Mouse (Mus musculus): ENCODE measurements around the gene Micu1. TPM values are rescaled to one million over a fixed set of nuclear protein-coding genes. Genes with fewer than 3 reads are reported as not detected.
"Not testable (repeated sequence)": the region's sequence is repeated elsewhere in the genome, so short reads cannot be mapped to it uniquely, and the experiment has no call there.

The Micu1 gene
- total RNA-seq, 4 experiments from 2014 or later = 94.7 to 97.4 (median 96.4) TPM

DNA sequence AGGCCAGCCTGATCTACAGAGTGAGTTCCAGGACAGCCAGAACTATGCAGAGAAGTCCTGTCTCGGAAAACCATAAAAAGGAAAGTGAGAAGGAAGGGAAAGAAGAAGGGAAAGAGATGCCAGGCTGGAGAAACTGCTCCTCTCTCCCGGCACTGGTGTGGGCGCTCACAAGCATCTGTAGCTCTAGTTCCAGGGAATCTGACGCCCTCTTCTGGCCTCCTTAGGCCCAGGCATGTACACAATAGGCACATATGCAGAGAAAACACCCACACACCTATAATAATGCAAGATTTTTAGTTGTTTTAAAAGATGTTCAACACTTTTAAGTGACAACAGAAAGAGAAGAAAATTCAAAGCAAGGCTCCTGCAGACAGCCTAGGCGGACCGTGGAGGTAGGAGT lies 144.1 kb downstream of the Micu1 start:
- peak in 1 of 2 experiments; percentile 48 for DNase-seq (ENCODE audit: low spot score in 2 of 2)

DNA sequence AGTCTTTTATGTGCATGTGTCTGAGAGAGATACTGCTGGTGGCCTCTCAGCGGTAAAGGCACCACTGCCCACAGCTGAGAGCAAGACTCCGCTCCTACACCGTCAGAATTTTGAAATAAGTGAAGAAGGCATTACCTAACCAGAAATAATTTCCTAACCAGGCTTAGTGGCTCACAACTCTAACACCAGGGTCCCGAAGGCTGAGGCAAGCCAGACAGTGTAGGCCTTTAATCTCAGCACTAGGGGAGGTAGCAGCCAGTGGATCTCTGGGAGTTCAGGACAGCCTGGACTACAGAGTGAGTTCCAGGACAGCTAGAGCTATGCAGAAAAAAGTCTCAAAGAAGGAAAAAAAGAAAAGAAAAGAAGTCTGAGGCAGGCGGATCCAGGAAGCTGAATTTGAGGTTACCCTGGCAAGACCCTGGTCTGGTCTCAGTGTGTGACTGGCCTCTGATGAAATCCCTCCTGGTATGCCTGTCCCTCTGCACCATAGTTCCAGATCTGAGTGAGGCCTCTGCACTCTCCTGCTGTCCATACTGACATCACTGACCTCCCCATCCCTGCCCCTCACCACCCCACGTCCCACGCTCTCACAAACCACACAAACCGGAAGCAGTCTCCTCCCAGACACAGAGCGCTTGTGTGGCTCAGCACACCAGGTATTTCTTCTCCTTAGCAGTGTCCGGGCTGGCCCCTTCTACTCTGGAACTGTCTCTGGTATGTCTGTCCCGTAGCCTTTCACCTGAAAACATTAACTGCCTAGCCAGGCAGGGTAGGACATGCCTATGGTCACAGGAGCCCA lies 146.0 kb downstream of the Micu1 start:
- no peak for DNase-seq (ENCODE audit: low spot score in 2 of 2)

DNA sequence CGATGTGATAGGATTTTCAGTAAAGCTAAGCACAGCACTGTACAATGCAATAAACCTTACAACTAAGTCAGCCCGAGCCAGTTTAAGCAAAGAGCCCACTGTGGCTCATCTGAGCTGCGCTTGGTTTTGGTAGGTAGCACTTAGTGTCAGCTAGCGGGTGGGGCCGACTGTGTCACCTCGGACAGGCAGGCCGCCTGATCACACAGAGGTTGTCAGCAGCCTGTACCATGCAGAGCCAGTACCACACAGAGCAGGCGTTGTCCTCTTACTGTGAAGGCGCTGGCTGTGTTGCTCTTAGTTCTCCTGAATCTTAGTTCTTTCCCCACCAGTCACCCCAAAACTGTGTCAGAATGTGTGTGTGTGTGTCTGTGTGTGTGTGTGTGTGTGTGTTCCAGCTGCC lies 146.7 kb downstream of the Micu1 start:
- no peak for DNase-seq (ENCODE audit: low spot score in 2 of 2)

DNA sequence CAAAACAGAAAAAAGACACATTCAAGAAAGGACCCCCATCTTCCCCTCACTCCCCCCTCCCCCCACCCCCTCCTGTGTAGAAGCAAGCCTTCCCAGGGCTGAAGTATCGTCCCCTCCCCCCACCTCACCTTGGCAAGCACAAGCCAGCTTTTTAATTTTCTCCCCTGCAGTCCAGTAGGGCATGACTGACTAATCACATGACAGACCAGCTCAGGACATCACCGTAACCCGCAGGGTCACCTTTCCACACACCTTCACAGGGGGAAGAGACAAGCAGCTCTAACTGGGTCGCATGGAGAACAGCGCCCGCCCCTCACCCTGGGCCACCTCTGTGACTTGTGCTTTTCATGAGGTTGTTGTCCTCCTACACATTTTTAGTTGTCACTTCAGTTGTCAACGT lies 147.1 kb downstream of the Micu1 start:
- no peak for DNase-seq (ENCODE audit: low spot score in 2 of 2)

DNA sequence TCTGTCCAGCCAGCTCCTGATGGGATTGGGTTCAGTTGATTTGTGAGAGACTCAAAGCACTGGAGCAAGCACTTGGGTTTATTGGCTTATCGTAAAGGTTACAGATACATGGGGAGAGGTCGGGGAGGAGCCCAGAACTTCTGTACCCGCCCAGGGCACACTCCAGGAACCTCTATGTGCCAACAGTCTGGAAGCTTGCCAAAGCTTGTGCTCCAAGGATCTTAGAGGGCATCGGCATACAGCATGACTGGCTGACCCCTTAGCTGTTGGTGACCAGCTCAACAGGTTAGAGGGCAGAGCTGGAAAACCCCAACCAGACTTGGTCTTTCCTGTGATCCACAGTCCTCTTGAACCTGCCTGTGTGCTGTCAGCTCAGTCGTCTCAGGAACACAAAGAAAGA lies 154.9 kb downstream of the Micu1 start:
- no peak for DNase-seq (ENCODE audit: low spot score in 2 of 2)

DNA sequence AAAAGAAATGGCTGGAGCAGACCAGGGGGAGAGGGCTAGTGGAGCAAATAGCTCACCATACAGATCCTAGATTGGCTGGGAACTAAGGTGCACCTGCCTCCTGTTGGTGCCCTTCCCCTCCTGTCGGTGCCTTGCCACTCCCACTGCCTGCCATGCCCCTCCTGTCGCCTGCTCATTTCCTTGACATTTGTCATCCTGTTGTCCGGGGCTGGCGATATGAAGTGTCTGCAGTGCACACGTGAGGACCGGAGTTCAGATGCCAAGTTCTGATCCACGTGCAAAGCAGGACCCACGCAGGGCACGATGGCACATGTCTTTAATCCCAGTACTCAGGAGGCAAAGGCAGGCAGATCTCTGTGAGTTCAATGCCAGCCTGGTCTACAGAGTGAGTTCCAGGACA lies 158.4 kb downstream of the Micu1 start:
- no peak for DNase-seq (ENCODE audit: low spot score in 2 of 2)

DNA sequence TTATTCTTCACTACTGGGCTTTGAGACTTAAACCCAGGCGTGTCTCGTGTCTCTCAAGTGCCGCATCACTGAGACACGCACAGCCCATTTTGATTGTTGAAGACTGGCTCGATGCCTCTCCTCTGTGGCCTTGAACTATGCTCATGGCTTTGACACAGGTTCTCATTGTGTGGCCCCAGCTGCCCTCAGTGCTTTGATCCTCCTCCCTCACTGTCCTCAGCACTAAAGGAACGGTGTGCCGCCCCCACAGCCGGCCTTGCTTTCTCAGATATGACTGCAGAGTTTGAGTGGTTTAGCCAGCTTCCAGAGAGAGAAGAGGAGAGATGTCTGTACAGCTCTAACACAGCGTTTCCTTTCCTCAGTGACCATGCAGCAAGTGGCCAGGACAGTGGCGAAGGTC lies 158.9 kb downstream of the Micu1 start:
- DNase-seq (ENCODE audit: low spot score in 2 of 2) = no peak

DNA sequence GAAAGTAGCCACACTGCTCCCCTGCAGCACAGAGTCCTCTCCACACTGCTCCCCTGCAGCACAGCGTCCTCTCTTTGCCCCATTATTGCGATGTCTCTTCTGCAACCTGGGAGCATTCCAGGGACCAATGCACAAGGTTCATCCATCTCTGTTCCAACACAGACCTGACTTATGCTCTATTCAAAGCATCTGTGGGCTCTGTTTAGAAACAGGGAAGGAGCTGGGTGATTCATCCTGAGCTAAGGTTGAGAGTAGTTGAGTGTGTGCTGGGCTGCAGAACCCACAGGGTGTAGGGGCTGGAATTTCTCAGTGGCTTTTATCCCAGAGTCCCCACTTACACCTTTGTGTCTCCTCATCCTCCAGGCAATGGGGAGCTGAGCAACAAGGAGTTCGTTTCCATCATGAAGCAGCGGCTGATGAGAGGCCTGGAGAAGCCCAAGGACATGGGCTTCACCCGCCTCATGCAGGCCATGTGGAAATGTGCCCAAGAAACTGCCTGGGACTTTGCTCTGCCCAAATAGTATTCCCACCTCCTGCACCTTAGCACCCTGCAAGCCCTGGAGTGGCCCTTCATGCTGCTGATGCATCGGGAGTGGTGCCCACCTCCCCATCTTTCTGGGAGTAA lies 160.7 kb downstream of the Micu1 start:
- DNase-seq (ENCODE audit: low spot score in 2 of 2) = no peak

DNA sequence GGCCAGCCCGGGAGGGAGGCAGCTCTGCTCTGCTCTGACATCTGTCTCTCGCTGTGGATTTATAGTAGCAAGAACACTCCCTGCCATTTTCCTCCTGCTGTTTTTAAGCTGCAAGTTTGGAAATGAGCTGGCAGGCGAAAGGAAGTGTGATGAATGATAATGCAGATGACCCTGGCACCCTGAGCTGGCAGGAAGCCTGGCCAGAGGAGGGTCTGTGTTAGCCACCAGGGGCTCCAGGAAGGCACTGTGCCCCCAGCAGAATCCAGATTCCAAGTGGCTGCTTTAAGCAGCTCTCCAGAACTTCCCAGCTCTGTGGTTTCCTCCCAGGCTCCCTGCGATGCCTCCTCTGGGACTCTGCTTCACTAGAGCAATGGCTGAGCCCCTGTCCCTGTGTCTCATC lies 161.3 kb downstream of the Micu1 start:
- no peak for DNase-seq (ENCODE audit: low spot score in 2 of 2)

DNA sequence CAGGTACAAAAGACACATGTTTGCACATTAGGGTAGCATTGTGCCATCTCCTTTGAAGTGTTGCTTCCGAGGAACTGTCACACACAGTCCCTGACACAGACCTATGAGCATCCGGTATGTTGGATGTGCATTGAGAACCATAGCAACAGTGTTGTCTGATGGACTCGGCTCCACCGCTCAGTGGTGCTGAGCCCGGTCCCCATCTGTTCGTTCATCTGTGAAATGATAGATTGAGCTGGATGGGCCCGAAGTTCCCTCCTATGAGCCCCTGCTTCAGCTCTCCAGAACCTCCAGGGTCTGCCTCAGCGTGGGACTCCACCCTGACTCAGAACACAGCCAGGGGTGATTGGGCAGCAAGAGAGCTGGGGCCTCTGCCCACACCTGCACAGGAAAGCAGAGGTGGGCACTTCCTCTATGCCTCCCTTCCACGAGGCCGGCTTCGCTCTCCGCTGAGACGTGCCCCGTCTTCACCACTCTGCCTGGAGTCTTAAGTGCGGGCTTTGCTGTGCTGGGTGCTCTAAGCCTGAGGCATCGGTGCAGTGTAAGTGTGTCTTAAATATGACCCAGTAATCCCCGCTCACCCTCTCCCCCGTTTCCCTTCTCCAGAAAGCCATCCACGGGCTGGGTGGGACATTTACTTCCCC lies 162.1 kb downstream of the Micu1 start:
- peak in 1 of 2 experiments; percentile 62 for DNase-seq (ENCODE audit: low spot score in 2 of 2)

DNA sequence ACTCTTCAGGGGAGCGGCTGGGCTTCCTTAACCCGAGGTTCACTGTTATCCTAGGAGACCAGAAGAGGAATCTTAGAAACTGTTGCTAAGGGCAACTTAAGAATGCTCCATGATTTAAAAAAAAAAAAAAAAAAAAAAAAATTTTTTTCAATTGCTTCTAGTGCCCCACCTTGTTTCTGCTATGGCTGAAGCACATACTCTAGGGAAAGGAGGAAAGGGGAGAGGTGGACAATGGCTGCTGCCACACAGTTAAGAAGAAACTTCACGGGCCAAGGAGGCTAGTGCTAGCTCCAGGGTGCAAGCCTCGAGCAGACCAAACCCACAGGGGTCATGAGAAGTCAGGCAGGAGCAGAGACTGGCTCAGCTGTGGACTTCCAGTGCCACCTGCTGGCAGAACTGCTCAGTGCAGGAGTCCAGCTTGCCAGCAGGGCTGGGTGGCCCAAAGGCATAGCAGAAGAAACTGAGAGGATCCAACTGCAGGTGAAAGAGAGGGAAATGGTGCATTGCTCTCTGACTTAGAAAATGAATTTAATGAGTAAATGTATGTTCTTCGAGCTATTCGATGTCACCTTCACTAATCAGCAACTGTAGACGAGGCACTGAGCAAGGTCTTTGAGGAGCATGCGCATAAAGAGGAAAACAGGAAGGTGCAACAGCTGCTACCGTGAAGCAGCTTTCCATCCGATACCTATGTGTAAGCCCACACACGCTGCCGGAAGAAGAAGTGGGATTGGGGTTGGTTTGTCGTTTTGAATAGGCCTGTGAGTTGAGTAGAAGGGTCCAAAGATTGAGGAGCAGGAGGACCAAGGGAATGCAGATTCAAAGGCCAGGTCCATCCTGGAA lies 162.8 kb downstream of the Micu1 start:
- DNase-seq (ENCODE audit: low spot score in 2 of 2) = peak; percentile 77 to 88

DNA sequence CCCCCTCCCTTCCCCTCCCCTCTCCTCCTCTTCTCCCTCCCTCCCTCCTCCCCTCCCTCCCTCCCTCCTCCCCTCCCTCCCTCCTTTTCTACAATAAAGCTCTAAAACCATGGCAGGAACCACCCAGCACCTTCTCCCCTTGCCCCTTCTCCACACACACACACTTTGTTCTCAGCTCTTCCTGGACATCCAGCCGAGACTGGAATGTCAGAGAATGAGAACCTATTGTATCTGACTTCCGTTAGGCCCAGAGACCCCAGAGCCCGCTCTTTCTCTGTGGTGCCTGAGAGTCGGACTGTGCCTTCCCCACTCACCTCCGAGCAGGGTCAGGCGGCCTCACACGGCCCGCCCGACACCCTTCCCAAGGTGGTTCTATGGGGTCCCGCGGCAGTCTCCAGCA lies 166.0 kb downstream of the Micu1 start:
- no peak for DNase-seq (ENCODE audit: low spot score in 2 of 2)

DNA sequence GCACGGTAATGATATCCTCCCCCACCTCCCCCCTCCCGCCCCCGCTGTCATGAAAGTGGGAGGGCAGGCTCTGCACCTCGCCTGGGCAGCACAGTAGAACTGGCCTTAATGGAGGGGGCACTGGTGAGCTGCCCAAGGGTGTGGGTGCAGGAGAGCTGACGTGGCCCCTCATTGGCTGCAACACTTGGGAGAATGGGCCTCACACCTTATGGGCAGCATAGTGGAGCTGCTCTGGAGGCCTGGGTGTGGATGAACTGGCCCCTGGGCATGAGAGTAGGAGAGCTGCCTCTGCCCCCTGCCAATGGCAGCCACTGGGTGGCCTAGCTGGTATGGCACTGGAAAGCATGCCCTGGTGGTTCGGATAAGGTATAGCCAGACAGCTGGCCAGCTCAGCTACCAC lies 167.8 kb downstream of the Micu1 start:
- no peak for DNase-seq (ENCODE audit: low spot score in 2 of 2)

DNA sequence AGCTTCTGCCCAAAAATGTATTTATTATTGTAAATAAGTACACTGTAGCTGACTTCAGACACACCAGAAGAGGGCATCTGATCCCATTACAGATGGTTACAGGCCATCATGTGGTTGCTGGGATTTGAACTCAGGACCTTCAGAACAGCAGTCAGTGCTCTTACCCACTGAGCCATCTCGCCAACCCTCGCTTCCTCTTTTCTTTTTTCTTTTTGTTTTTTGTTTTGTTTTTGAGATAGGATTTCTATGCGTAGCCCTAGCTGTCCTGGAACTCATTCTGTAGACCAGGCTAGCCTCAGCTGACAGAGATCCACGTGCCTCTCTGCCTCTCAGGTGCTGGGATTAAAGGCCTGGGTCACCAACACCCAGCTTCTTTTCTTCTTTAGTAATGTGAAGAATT lies 170.4 kb downstream of the Micu1 start:
- DNase-seq (ENCODE audit: low spot score in 2 of 2) = not testable (repeated sequence)

DNA sequence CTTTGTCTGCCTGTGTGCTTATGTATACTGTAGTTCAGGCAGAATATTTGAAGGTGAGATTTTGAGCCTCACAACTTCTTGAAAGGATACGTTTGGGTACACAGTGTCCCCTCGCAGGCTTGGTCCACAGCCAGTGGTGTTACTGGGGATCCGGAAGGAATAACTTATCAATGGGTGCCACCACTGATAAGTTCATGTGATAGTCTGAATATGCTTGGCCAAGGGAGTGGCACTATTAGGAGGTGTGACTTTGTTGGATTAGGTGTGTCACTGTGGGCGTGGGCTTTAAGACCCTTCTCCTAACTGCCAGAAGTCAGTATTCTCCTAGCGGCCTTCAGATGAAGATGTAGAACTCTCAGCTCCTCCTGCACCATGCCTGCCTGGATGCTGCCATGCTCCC lies 170.9 kb downstream of the Micu1 start:
- DNase-seq (ENCODE audit: low spot score in 2 of 2) = no peak

DNA sequence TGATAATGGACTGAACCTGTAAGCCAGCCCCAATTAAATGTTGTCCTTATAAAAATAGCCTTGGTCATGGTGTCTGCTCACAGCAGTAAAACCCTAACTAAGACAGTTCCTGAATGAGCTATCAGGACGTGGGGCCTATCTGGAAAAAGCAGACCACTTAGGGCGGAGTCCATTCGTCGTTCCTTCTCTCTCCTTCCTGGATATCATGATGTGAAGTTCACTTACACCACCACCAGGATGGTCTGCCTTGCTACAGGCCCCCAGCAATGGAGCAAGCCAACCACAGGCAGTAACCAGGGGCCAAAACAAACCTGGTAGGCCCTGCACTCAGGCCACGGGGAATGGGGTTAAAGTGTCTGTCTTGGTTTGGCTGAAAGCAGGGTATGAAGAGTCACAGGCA lies 171.3 kb downstream of the Micu1 start:
- no peak for DNase-seq (ENCODE audit: low spot score in 2 of 2)

DNA sequence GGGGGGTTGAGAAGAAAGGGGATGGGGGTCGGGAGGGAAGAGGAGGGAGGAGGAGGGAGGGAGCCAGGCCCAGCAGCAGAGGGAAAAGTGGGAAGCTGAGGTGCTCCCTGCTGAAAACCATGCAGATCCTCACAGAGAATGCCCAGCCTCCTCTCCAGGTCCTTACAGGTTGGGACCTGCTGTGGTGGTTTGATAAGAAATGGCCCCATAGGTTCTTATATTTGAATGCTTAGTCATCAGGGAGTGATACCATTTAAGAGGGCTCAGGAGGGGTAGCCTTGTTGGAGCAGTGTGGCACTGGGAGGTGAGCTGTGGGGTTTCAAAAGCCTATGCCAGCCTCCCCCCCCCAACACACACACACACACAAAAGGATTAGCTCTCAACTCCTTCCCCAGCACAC lies 173.1 kb downstream of the Micu1 start:
- DNase-seq (ENCODE audit: low spot score in 2 of 2) = no peak

DNA sequence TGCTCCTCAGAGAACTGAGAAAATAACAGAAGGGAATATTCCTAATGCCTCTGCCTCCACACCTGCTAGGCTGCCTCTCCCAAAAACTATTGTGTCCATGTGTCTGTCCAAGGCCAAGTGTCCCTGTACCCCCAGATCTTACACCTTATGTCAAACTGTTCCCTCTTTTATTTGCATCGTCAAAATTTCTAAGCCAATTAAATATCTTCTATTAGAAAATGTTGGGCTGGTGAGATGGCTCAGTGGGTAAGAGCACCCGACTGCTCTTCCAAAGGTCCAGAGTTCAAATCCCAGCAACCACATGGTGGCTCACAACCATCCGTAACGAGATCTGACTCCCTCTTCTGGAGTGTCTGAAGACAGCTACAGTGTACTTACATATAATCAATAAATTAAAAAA lies 174.4 kb downstream of the Micu1 start:
- not testable (repeated sequence) for DNase-seq (ENCODE audit: low spot score in 2 of 2)

DNA sequence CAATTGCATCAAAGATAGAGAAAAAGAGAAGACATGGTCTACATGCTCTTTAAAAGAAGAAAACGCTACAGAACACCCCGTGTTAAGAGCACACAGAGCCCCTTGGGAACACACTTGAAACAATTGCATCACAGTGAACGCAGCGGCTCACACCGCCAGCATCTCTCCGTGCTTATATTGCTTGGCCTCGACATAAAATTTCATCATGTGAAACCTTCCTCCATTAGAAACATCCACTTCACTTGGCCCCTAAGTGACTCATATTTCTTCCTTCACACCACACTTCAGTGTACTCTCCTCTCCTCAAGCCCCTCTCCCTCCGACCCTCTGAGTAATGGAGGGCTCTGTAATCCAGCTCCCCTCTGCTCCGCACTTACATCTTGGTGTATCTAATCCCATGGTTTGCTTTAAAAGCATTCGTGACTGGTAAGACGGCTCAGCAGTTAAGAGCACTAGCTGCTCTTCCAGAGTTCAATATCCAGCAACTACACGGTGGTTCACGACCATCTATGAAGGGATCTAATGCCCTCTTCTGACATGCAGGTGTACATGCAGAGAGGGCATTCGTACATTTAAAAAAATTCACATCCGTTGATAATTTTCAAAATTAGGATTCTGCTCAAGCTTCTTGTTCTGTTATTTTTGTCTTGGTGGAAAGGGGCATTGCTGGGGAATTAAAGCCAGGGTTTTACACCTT lies 175.3 kb downstream of the Micu1 start:
- DNase-seq (ENCODE audit: low spot score in 2 of 2) = no peak

DNA sequence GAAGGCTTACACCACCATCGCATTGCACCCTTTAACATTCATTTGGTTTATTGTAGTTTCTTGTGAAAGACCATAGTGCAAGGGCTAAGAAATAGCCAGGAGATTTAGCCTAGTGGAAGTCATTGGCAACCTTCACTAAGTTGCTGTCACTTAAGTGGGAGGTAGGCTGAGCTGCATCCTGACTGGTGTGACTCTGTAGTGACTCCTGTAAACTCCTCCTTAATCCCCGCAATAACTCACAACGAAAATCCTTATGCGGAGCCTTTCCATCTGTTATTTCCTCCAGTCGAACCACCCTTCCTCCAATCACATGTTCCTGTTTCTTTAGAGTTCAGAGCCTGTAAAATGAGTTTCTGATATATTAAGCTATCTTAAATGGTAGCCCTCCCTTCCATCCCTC lies 176.5 kb downstream of the Micu1 start:
- DNase-seq (ENCODE audit: low spot score in 2 of 2) = no peak
